Mouse (Mus musculus) skeletal muscle tissue, adult 2 months (tissue): ENCODE data around the gene Kmt2e.
"Not testable (repeated sequence)": the region's sequence is repeated elsewhere in the genome, so short reads cannot be mapped to it uniquely, and the experiment has no call there.

Source experiments
- DNase-seq: peaks from one replicate; pipeline ENCODE4 v3.0.0-alpha.2; 2012; ENCODE audit warnings: low read depth, low spot score

The Kmt2e gene

DNA sequence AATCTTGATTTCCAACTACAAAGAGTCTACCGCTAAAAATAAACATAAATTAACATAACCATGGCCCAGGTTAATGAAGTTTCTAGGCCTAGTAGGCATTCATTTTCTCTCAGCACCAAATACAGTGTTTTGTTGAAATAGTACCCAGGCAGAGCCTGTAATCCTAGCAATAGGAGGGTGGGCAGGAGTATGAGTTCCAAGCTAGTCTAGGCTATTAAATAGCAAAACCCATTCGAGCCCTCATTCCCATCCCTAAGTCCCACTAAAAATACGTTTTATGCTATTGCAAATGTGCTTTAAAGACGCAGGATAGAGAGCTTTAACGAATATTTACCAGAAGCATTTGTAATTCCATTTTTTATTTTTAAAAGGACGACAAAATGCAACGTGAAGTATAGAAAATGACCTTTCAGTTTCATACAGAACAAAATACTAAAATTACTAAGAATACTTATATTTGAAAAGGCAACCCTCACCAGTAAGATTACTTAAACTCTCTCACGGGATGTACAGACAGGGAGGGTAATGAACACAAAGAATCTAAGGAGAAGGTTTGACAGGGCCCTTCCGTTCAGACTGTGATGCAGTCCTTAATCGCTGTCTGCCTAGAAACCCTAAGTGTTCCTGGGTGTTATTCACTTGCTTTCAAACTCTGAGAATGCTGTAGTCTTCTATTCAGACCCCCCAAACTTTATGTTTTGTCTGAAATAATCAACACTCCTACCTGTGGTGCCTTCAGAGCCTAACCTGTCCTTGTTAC is 2.1 kb upstream of the Kmt2e start:
- no peak for DNase-seq

DNA sequence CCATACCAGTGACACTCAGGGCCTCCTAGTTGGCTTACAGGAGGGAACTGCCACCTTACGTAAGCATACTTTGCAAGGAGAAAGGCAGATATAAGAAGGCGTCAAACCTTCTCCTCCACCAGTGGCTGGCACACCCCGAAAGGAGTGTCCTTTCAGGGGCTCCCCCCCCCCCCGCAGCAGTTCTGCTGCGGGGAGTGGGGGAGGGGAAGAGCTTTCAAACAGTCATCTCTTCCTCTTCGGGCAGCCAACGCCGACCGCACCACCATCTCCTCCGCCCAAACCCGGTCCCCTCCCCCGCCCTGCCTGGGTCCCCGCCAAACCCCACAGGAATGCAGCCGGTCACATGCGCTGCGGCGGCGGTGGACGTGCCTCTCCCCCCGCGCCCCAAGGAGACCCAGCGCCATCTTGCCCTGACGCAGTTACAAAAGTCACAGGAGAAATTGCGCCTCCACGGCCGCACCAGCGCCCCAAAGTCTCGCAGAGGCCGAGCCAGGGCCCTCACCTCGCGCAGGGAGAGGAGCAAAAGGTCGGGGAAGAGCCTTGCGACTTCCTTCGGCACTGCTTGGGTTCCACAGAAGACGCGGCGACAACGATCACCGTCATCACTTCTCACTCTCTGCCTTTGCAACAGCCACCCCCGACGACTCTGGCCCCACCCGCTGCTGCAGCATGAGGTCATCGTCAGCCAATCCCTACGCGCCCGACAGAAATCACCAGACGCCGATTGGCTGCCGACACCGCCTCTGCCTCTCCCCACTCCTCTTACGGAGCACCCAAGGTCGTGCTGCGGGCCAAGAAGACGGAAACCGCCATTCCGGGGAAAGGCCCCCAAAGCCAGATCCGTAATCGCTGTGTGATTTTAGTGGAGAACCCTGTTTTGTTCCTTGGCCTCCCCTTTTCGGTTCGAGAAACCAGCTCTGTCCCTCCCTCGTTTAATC is 1.3 kb upstream of the Kmt2e start:
- DNase-seq, result peak; percentile 100

DNA sequence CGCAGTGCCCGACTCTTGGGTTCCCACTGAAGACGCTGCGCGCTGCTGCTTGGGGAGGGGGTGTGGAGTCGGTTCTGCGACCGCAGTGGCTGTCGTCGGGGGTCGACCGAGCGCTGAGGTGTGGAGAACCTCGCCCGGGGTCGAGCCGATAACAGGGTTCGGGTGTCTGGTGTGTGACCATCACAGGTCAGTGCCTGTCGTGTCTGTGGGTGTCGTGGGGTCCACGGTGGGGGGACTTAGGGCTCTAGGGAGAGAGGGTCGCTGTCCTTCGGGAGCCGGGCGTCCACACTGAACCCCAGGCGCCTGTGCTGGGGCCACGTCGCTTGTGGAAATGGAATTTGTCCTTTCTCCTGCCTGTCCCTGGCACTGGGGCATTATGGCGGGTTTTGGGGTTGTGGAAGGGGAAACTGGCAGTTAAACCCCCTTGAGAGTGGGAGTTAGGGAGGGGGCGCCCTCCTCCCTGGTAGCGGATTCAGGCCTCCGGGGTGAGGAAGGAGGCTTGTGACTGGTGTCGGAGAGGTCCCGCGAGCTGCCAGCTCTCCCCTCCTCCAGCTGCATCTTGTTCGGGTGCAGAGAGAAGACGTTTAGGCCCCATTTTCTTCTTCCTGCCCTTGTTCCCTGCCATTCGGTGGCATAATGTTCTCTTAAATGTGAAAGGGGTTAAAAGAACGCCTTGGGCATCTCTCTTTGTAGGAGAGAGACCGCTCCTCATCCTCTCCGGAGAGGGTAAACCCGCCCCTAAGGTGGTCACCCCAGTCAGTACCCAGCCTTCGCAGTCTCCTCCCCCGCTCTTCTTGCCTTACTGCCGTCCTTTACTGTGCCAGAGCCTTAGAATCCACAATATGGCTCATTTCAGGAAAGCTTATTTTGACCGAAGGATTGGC is 599 bp downstream of the Kmt2e start:
- peak; percentile 54 for DNase-seq

DNA sequence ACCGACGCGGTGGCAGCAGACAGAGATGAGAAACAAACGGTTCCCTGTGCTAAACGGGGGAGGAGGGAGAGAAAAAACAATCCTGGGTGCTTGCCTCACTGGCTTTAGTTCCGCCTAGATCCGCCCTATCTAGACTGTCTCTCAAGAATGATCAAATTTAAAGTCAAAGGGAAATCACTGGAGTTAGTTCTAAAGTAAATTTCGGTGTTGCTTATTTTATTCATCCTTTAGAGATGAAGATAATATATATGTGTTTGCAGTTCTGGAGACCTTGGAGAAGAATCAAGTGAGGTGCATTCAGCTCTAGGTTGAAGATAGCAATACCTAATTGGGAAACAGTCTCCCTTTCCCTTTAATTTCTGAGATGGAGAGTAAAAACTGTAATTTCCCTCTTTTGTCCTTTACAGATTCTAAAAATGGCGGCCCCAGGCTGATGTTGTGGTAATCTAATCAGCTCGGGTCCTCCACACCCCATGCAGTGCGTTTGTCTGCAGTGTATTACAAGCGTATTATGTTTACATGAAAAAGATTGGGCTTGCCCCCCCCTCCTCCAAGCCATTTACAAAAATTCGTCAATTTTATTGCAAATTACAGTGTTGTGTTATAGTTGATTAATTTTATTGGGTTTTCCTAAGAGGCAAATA is 1.4 kb downstream of the Kmt2e start:
- no peak for DNase-seq

DNA sequence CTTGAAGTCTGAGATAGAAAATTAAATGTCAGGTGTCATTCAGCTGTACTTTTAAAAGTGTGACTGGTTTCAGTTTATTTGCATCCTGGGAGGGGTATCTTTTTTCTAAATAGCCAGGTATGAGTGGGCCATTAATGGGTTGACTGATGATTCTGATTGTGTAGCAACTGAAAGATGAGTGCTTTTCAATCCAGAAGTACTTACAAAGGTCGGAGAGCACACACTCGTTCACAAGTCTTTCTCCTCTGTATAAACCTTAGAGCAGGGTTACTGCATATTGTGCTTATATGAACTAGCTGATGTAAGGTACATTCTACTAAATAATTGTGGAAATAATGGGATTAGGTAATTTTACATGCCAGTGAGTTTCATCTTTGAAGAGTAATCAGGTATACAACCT is 2.5 kb downstream of the Kmt2e start:
- no peak for DNase-seq

DNA sequence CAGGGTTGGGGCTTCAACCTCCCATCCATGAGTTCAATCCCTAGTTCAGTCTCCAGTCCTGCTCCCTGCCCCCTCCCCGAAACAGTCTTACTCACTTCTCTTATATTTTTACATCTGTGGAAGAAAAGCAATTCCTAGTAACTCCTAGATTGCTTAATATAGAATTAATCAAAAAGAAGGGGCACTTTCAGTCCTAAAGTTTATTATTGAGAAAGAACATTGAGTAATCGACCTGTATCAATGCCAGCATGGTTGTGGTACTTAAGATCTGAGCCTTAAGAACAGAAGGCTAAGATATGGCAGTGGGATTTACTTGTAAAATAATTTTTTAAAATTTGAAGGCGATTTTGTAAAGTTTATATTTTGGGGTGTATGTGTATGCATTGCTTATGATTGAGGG is 5.6 kb downstream of the Kmt2e start:
- DNase-seq, result no peak

DNA sequence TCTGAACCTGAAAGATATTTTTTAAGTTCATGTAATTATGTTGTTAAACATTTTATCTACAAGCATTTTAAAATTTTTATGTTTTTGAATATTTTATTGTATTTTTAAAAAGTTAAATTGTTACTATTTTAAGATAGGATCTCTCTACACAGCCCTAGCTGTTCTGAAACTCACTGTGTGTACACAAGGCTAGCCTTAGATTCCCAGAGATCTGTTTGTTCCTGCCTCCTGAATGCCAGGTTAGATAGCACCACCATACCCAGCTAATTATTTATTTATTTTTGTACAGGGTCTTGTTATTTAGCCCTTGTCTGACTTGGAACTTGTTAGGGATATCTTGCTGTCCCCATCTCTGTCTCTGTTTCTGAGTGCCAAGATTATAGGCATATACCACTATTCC is 6.3 kb downstream of the Kmt2e start:
- no peak for DNase-seq

DNA sequence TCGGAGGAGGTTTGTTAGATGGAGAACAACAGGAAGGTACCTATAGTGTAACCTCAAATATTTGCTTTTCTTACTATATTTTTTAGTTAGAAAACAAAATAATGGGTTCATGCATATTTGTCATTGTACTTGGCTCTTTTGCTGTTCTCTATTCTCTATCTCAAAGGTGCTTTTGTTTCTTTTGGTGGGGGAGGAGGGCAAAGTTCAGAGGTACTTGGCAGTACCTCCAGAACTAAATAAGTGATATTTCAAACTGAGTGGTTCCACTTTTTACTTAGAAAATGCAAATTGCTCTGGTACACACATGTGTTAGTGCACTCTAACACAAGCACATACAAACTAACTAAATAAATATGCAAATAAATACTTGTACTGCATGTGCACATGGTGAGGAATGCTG is 7.7 kb downstream of the Kmt2e start:
- DNase-seq, result no peak

DNA sequence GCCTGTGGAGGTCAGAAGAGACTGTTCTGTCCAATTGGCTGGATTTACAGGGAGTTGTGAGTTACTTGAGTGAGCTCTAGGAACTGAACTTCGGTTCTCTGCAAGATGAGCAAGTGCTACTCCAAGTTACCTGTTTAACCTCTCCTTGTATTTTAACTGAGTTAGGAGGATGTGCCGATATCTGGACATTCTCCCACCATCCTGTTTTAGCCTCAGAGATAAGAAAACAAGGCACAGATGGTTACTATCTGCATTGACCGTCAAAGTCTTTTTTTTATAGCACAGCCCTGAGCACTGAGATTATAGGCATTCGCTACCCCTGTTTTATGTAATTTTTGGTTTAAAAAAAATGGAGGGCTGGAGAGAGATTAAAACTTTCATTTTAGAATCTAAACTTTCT is 10.2 kb downstream of the Kmt2e start:
- no peak for DNase-seq

DNA sequence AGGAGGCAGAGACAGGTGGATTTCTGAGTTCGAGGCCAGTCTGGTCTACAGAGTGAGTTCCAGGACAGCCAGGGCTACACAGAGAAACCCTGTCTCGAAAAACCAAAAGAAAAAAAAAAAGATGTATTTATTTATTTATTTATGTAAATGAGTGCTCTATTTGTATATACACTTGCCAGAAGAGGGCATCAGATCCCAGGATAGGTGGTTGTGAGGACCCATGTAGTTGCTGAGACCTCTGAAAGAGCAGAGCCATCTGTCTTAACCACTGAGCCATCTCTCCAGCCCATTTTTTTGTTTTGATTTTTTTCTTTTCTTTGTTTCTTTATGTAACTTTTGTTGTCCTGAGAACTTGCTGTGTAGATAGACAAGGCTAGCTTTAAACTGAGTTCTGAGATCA is 19.3 kb downstream of the Kmt2e start:
- DNase-seq, result not testable (repeated sequence)

DNA sequence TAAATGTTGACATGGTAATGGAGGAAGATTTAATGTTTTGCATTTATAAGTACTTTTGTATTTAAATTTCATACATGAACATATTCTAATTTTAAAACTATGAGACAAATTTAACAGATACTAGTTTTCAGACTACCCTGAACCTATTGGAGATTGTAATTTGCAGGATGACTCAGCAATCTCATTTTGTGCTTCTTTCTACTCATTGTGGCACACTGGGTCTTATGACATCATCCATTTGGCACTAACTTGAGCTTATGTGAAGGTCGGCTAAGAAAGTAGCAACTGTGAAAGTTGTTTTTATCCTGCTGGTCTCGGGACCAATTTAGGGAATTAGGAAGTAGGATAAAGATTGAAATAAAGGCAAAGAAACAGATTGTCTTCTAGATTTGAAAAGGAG is 27.4 kb downstream of the Kmt2e start:
- peak; percentile 53 for DNase-seq

DNA sequence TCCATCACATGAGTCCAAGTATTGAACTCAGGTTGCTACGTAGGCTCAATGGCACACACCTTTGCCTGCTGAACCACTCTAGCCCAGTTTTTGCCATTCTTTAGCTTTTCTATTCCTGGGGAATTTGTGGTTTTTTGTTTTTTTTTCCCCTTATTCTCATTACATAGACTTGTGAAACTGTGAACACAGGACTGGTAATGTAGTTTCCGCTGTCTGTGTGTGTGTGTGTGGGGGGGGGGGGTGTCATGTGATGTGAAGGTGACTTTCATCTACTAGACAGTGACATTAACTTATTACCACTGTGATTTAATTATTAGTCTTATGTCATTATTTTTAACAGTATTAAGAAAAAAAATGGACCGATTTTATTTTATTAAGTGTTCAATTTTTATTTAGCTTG is 30.0 kb downstream of the Kmt2e start:
- DNase-seq, result no peak

DNA sequence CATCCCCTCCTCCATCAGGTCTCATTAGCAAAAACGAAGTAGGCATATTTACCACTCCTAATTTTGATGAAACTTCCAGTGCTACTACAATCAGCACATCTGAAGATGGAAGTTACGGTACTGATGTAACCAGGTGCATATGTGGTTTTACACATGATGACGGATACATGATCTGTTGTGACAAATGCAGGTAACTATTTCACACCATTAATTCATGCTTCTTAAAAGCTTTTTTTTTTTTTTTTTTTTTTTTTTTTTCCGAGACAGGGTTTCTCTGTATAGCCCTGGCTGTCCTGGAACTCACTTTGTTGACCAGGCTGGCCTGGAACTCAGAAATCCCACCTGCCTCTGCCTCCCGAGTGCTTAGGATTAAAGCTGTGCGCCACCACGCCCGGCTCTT is 30.5 kb downstream of the Kmt2e start:
- DNase-seq, result no peak

DNA sequence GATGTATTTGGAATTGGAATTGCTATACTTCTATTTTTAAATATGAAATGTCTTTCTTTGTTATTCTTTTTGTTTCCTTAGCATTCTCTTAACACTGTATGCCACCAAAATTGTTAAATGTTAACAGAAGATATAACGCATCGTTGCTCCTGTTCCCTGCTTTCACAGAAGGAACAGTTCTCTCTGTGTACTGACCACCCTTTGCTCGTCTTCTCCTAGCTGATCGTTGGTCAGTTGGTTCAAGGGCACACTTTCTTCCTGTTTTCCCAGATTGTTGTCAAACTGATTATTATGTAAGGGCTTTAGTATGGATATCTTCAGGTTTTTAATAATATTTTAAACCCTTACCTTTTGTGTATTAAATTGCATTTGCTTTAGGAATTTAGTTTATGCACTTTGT is 32.3 kb downstream of the Kmt2e start:
- no peak for DNase-seq

DNA sequence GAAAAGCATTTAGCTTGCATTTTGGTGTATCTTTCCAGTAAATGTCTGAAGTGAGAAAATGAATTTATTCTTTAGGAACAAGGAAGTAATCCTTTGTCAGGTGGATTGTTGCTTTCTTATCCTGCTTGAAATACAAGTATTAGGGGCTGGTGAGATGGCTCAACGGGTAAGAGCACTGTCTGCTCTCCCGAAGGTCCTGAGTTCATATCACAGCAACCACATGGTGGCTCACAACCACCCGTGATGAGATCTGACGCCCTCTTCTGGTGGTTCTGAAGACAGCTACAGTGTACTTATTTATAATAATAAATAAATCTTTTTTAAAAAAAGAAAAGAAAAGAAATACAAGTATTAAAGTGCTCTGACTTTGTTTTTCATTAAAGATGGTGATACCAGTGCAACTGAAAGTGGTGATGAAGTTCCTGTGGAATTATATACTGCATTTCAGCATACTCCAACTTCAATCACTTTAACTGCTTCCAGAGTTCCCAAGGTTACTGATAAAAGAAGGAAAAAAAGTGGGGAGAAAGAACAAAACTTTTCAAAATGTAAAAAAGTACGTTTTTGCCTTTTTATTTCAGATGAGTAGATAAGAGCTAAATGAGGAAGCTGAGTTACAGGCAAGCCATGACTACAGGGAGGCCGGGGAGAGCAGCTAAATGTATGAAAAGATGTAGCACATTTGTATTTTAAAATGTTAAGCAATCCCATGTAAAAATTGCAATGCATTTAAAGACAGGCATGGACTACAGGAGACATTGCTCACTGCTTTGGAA is 39.0 kb downstream of the Kmt2e start:
- no peak for DNase-seq

DNA sequence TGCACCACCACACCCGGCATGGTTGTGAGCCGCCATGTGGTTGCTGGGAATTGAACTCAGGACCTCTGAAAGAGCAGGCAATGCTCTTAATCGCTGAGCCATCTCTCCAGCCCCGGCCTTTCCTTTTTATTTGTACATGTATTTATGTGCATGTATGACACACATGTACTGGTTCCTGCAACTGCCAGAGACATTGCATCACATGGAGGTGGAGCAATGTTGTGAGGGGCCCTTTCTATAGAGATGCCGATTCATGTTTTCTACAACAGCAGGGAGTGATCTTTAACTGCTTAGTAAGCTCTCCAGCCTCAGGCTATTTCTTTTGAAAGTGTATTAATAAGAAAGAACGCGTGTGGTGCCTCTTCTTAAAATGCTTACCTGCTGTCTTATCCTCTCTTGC is 49.6 kb downstream of the Kmt2e start:
- no peak for DNase-seq

DNA sequence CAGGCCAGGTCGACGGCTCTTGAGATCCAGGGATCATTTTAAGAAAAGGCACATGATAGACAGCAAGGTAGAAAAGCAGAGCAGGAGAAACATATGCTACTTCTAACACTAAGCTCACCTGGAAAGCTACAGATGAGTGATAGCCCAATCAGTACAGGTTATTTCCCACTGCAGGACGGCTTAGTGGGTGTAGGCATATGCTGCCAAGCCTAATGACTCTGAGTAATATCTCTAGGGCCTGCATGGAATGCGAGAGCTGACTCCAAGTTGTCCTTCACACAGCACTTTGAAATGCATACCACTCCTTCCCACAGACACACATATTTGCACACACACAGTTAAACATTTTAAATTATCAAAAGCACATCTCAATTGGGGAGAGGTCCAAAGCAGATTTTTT is 55.0 kb downstream of the Kmt2e start:
- no peak for DNase-seq

DNA sequence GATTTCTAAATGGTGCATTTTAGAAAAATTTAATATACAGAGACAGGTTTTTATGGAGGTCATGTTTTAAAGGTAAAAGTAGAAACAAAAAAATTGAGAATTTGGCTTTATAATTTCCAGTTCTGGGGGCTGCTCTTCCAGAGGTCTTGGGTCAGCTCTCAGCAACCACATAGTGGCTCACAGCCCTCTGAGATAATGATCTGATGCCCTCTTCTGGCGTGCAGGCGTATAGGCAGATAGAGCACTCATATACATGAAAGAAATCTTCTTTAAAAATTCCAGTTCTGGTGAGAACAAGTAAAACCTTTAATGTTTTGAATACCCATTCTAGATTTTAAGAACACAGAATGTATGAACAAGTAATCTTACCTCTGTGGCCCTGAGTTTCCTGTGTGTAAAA is 56.6 kb downstream of the Kmt2e start:
- DNase-seq, result no peak

DNA sequence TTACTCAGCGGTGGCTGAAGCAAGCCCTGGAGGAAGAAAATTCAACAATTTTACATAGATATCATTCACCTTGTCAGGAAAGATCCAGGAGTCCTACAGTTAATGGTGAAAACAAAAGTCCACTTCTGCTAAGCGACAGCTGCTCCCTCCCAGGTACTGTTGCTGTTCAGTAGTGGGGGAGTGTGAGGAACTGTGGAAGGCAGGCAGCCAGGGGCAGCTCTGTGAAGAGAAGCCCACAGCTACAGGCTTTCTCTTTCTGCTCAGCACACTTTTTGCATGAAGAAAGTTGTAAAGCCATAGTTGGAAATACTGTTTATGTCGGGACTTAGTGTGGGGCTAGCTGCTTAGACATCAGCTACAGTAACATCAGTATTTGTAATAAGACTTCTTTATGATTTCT is 62.2 kb downstream of the Kmt2e start:
- no peak for DNase-seq

DNA sequence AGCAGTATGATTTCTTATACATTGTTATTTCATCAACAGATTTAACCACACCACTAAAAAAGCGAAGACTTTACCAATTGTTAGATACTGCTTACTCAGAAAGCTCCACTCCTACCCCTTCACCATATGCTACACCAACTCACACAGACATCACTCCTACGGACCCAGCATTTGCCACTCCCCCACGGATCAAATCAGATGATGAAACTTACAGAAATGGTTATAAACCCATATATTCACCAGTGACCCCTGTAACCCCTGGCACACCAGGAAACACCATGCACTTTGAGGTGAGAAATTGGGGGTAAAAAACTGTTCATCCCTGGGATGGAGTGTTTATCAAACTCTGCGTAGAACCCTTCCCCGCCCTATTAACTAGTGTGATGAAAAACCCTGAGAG is 62.7 kb downstream of the Kmt2e start:
- DNase-seq, result no peak

DNA sequence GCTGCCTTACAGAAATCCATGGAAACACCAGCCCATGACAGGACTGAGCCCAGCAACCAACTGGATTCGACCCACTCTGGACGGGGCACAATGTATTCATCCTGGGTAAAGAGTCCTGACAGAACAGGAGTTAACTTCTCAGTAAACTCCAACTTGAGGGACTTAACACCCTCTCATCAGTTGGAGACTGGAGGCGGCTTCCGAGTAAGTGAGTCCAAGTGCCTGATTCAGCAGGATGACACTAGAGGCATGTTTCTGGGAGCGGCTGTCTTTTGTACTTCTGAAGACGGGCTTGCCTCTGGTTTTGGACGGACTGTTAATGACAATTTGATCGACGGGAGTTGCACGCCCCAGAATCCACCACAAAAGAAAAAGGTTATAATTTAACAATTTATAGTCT is 63.7 kb downstream of the Kmt2e start:
- DNase-seq, result no peak
